Mouse (Mus musculus) heart, embryonic 11.5 days (tissue): ENCODE data around the gene Sertad2. TPM values are rescaled to one million over a fixed set of nuclear protein-coding genes. Genes with fewer than 3 reads are reported as not detected.

Source experiments
- ATAC-seq: fragments of 200-750 bp; cut with Nextera tagmentation; replicated peaks from 2 replicates; pipeline ENCODE4 v1.8.0; 2017; ENCODE audit warnings: moderate library complexity; ENCODE audit not compliant: insufficient number of reproducible peaks, low FRiP score, low TSS enrichment
- H3K27ac ChIP-seq: fragments of 300-500 bp; sonication (generic); 2 replicates; pipeline ENCODE4 v1.5.1; 2014; ENCODE audit warnings: mild to moderate bottlenecking, low read depth, low read length
- H3K27me3 ChIP-seq: fragments of 300-500 bp; sonication (generic); 2 replicates; pipeline ENCODE4 v1.6.1; 2014; ENCODE audit warnings: mild to moderate bottlenecking, low read length, mixed read lengths; ENCODE audit not compliant: control insufficient read depth, insufficient read depth
- H3K36me3 ChIP-seq: fragments of 300-500 bp; sonication (generic); 2 replicates; pipeline ENCODE4 v1.6.1; 2014; ENCODE audit warnings: mild to moderate bottlenecking, low read length, moderate library complexity, mixed read lengths; ENCODE audit not compliant: control insufficient read depth, insufficient read depth
- H3K4me1 ChIP-seq: fragments of 300-500 bp; sonication (generic); 2 replicates; pipeline ENCODE4 v1.6.1; 2014; ENCODE audit warnings: low read length; ENCODE audit not compliant: control insufficient read depth, insufficient read depth
- H3K4me2 ChIP-seq: fragments of 300-500 bp; sonication (generic); 2 replicates; pipeline ENCODE4 v1.6.1; 2014; ENCODE audit warnings: mild to moderate bottlenecking, moderate library complexity
- H3K4me3 ChIP-seq: fragments of 300-500 bp; sonication (generic); 2 replicates; pipeline ENCODE4 v1.5.1; 2014; ENCODE audit warnings: low read depth, low read length
- H3K9ac ChIP-seq: fragments of 300-500 bp; sonication (generic); 2 replicates; pipeline ENCODE4 v1.6.1; 2014; ENCODE audit warnings: mild to moderate bottlenecking, low read depth, low read length, moderate library complexity
- H3K9me3 ChIP-seq: fragments of 300-500 bp; sonication (generic); replicated peaks from 2 replicates; pipeline ENCODE4 v1.6.1; 2016; ENCODE audit warnings: low read length; ENCODE audit not compliant: control insufficient read depth
- WGBS: fragments of 180-500 bp; shearing (Covaris S2); extraction: QIAGEN DNeasy Blood & Tissue Kit; methylation state at CpG from one replicate; pipeline ENCODE4 v1.1.7; 2014; ENCODE audit not compliant: insufficient replicate concordance; 5-methylcytosine and 5-hydroxymethylcytosine counted together
- polyA plus RNA-seq: library from polyadenylated mRNA; unstranded; fragments of >200 nt; fragmentation: Nextera tagmentation; extraction: Ambion mirVana; gene quantifications from 2 replicates; pipeline ENCODE4 v1.2.1, GENCODE M21; 2014

Gene Sertad2
- polyA plus RNA-seq, 1 experiment from 2014 or later = 29.9 TPM

DNA sequence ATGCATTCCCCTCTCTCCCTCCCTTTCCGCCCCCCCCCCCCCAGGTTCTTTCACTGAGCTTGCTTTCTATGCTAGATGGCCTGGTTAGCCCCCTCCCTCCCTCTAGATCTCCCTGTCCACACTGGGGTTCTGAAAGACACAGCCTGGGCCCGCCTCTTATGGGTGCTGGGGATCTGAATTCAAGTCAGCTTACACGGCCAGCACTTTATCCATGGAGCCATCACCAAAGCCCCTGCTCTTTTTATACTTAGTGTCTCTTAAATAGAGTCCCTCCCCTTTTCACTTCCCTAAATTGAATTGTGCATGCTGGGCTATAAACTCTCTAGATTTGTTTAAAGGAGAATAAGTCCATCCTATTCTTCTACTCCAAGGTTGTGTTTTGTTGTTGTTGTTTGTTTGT, 12.6 kb downstream of the Sertad2 start:
- Histone ChIP-seq H3K4me3 (no peak overlapping the region), H3K9me3 (no peaks in the 10 kb centered on the region), H3K9ac (no peak overlapping the region), H3K4me2 (no peak overlapping the region), H3K4me1 (peaks cover 12% of the 10 kb centered on the region), H3K27me3 (no peaks in the 10 kb centered on the region), H3K27ac (no peak overlapping the region), H3K36me3 (no peaks in the 10 kb centered on the region)
- WGBS = 68% methylated on average over 3 of the region's 3 CpGs
- no peak for ATAC-seq

DNA sequence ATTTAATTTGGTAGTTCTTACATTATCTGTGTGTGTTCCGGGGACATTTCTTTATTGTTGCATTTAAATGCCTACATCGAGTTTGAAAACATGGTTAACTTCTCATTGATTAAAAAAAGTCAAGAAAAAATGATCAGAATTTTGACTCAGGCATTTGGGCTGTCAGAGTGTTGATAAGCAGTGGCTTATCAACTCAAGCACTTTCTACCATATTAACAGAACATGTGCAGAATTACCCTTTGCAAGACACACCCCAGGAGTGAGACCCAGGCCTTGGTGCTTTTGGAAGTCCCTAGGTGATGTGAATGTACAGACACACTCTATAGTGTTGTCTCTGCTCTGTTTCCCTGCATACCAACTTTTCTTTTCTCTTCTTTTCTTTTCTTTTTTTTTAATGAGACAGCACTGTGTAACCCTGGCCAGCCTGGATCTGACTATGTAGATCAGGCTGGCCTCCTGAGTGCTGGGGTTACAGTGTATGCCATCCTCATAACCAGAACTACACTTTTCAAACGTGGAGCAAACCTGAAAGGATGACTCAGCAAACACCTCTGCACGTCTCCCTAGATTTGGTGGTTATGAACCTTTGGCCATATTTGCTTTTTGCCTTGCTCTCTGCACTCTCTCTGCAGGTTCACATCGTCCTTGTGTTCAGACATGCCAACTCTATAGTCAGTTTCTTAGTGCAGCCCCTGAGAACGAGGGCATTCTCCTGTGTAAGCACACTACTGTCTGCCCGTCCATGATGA, 13.3 kb downstream of the Sertad2 start:
- H3K36me3 ChIP-seq = no peaks in the 10 kb centered on the region
- no peaks in the 10 kb centered on the region for H3K27me3 ChIP-seq
- ATAC-seq = no peak
- no peaks in the 10 kb centered on the region for H3K9me3 ChIP-seq
- peaks cover 12% of the 10 kb centered on the region for H3K4me1 ChIP-seq
- no peak overlapping the region for H3K9ac ChIP-seq
- no peak overlapping the region for H3K4me2 ChIP-seq
- H3K27ac ChIP-seq = no peak overlapping the region
- H3K4me3 ChIP-seq = no peak overlapping the region
- WGBS = 71% methylated on average over 7 of the region's 7 CpGs

DNA sequence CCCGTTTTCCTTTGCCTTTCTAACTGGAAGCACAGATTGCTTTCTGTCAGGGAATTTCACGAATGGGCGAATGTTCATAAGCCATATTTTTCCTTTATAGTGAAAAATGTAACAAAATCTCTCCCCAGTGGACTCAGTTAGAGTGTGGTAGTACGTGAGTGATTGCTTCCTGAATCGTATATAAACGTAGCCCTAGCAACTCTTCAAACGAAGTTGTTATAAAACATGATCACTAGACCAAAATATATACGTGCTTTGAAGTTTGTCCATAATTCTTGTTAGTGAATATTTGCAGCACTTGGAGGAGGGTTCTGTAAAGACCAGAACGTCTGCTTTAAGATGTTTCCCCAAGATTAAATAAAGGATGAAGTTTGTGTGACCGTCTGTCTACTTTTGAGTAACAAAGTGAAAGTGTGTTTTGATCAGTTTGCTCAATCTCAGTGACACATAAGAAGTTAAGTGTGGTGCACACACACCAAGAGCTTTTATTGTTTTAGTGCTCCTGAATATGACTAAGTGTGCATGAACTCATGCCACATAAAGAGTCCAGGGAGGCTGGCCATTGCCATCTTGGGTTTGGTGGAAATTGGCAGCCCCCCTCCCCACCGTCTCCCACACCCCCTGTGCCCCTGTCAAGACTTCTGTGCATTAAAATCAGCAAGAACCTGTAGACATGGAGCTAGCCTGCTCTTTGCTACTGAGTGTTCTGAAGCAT, 16.3 kb downstream of the Sertad2 start:
- Histone ChIP-seq H3K4me2 (no peak overlapping the region), H3K9ac (no peak overlapping the region), H3K9me3 (peaks cover 2% of the 10 kb centered on the region; the same call in 1 of the 2 replicates), H3K4me1 (peaks cover 18% of the 10 kb centered on the region), H3K27me3 (no peaks in the 10 kb centered on the region), H3K4me3 (no peak overlapping the region), H3K36me3 (no peaks in the 10 kb centered on the region), H3K27ac (no peak overlapping the region)
- no peak for ATAC-seq
- 76% methylated on average over 11 of the region's 11 CpGs for WGBS

DNA sequence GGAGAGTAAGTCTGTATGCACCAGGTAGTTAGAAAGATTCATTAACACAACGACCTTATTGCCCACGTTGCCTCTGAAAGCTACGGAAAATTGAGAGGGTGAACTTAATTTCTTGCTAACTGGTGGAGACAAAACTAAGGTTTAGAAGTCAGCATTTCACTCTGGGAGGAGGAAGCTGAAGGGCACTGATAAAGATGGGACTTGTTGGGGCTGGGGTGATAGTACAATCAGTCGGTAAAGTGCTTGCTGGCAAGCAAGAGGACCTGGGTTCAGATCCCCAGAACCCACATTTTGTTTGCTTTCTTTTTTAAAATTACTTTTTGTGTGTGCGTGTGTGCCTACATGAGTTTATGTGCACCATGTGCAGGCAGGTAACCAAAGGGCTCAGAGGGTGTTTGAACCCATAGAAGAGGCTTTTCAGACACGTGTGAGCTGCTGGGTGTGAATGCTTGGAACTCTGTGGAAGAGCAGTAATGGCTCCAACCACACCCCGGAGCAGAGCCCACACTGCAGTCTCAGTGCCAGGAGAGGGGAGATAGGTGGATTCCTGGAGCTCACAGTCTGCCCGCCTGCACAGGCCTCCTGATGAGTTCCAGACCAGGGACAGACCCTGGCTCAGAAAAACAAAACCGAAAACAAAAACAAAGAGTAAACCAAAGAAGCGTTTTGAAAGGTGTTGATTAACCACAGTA, 17.0 kb downstream of the Sertad2 start:
- WGBS = 52% methylated on average over 10 of the region's 10 CpGs
- H3K27me3 ChIP-seq = no peaks in the 10 kb centered on the region
- H3K4me3 ChIP-seq = no peak overlapping the region
- no peak for ATAC-seq
- H3K9ac ChIP-seq = no peak overlapping the region
- H3K4me1 ChIP-seq = peaks cover 18% of the 10 kb centered on the region
- no peak overlapping the region for H3K4me2 ChIP-seq
- H3K9me3 ChIP-seq = peaks cover 2% of the 10 kb centered on the region; the same call in 1 of the 2 replicates
- no peaks in the 10 kb centered on the region for H3K36me3 ChIP-seq
- H3K27ac ChIP-seq = no peak overlapping the region

DNA sequence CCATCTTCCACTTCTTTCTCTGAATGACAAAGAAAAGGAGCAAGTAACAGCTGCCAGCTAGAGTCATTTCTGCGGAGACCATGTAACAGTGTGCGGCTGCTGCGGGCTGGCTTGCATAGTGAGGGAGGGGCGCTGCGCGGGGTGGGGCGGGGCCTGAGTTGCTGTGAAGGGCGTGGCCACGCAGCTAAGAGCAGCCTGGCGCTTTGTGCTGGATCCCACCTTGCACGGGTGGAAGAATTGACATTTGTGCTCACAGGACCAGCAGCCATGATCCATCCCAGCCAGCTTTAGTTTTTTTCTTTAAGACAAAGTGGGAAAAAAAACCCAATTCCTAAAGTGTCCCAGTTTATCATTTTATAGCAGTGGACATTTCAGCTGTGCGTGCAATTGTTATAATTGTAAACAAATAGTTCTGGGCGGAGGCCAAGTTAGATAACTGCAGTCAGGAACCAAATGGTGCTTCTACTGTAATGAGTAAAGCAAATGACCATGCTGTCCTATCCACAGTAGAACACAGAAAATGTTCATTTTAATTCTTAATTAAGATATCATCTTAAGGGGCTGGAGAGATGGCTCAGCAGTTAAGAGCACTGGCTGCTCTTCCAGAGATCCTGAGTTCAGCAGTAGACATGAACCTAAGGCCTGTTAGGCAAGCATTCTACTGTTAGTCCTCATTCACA, 18.4 kb downstream of the Sertad2 start:
- no peaks in the 10 kb centered on the region for H3K27me3 ChIP-seq
- H3K4me3 ChIP-seq = peak overlapping the region; percentile 24
- 10% methylated on average over 13 of the region's 13 CpGs for WGBS
- H3K36me3 ChIP-seq = no peaks in the 10 kb centered on the region
- H3K9me3 ChIP-seq = peaks cover 2% of the 10 kb centered on the region; the same call in 1 of the 2 replicates
- peak overlapping the region; percentile 63 for H3K4me2 ChIP-seq
- peak overlapping the region; percentile 63; the same call in 1 of the 2 replicates for H3K9ac ChIP-seq
- ATAC-seq = peak; percentile 95
- no peak overlapping the region for H3K27ac ChIP-seq
- peaks cover 13% of the 10 kb centered on the region for H3K4me1 ChIP-seq

DNA sequence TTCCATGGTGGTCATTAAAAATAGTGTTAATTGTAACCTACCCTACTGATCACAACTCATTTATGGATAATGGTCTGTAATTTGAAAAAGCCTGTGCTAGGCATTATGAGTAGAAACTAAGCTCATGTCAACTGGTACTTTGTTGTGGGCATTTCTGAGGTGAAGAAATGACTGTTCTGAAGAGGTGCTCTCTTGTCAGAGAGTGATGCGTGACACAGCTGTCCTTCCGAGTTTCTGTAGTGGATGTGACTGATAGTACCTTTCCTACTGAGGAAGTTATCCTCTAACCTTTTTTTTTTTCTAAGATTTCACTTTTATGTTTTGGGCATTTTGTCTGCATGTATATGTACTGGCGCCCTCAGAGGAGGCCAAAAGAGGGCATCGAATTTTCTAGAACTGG, 22.0 kb downstream of the Sertad2 start:
- no peak overlapping the region for H3K9ac ChIP-seq
- H3K4me1 ChIP-seq = peaks cover 17% of the 10 kb centered on the region
- H3K36me3 ChIP-seq = no peaks in the 10 kb centered on the region
- H3K4me3 ChIP-seq = no peak overlapping the region
- no peak overlapping the region for H3K4me2 ChIP-seq
- no peaks in the 10 kb centered on the region for H3K27me3 ChIP-seq
- peaks cover 2% of the 10 kb centered on the region; the same call in 1 of the 2 replicates for H3K9me3 ChIP-seq
- ATAC-seq = no peak
- H3K27ac ChIP-seq = no peak overlapping the region
- 80% methylated on average over 4 of the region's 4 CpGs for WGBS

DNA sequence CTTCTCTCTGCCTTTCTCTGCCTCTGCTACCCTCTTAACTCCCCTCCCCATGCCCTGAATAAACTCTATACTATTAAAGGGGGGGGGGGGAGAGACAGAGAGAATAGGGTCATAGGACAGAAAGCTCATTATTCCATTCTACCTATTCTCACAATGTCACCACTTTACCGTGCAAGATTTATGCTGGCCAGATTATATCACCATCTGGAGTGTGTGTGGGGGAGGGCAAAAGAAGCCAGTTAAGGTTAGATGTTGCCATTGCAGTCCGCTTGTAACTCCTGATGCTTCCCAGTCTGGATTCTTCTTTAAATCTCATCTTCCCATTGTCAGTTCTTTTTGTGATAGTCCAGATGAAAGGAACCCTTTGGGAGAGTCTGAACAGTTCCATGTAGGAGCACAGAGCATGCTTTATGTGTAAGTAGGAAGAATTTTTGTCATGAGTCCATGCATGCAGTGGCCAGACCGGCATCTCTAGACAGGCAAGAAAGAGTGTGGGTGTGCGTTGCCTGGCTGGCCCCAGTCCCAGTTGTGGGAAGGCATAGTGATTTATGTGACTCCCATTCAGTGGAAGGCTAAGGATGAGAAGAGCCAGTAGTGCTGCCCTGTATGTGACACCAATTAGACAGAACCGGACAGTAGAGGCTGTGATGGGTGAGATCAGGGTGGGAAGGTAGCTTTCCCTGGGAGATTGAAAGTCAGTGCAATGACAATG, 28.8 kb downstream of the Sertad2 start:
- ATAC-seq = no peak
- Histone ChIP-seq H3K9me3 (no peaks in the 10 kb centered on the region), H3K27me3 (no peaks in the 10 kb centered on the region), H3K4me1 (0 out of 2 replicates have a peak, but pooled peaks cover 8% of the 10 kb centered on the region), H3K4me2 (no peak overlapping the region), H3K27ac (no peak overlapping the region), H3K36me3 (no peaks in the 10 kb centered on the region), H3K4me3 (no peak overlapping the region), H3K9ac (no peak overlapping the region)
- WGBS = 81% methylated on average over 5 of the region's 5 CpGs
